Mouse (Mus musculus): ENCODE measurements around the gene Hbq1b. TPM values are rescaled to one million over a fixed set of nuclear protein-coding genes. Genes with fewer than 3 reads are reported as not detected.

The Hbq1b gene
- total and polyA plus RNA-seq, 2 experiments from 2014 or later: 0.71 to 5.5 TPM

- TF ChIP-seq CTCF (IDR thresholded peaks at IDR 0.05; ENCODE audit: low read depth): no peak
- Histone ChIP-seq H3K4me2 (ENCODE audit: low read depth) (no peak overlapping the region), H3K9me3 (ENCODE audit: low read length) (no peaks in the 10 kb centered on the region), H3K27me3 (ENCODE audit: insufficient read depth, low read length) (no peaks in the 10 kb centered on the region), H3K27ac (ENCODE audit: low read depth, low read length) (no peak overlapping the region), H3K36me3 (ENCODE audit: insufficient read depth) (peaks cover 40% of the 10 kb centered on the region), H3K9ac (no peak overlapping the region), H3K4me3 (ENCODE audit: low read depth, low read length) (no peak overlapping the region), H3K4me1 (ENCODE audit: insufficient read depth) (no peaks in the 10 kb centered on the region)
- DNase-seq: no peak
- 70% methylated on average over 3 of the region's 3 CpGs for WGBS
- no peak for ATAC-seq
These were observed 42.7 kb upstream of the Hbq1b start for GRCm38 (mm10) chr11:32244064-32244463.

DNA sequence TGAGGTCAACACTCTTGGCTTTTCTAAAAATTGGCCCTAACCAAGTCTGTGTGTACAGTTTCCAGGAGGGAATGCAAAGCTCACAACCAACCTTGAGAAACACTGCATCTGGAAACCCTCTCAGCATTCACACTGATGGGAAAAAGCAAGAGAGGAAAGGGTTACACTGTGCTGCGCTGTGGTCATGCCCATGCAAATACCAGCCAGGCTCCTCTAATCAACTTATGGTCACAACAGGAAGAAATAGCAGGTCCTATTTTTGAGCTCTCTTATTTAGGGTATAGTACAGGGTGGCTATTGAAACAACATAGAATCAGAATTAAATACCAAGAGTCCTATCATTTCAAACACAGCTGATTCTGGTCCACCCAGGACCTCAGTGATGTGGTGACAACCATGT lies 42.1 kb upstream of the Hbq1b start:
- H3K36me3 ChIP-seq (ENCODE audit: insufficient read depth): peaks cover 44% of the 10 kb centered on the region

DNA sequence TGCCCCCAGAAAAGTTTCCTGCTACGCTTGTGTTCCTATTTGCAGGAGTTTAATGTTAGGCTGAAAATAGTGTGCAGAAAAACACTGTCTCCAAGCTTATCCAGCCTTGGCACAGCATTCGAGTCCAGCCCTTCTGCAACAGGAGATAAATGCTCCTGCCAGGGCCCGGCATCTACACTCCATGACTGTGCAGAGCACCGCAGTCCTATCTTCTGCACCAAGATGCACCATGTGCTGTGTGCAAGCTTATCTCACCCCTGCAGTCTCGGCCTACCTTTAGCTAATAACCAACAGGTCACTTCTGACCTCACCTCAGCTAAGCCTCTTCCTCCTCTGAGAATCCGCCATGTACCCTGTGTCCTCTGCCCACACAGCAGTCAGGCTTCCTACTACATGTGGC lies 41.2 kb upstream of the Hbq1b start:
- 96% methylated on average over 6 of the region's 6 CpGs for WGBS

More for the DNA sequence above, 42.1 kb upstream of the Hbq1b start:
- H3K27me3 ChIP-seq (ENCODE audit: insufficient read depth, low read length): no peaks in the 10 kb centered on the region
- no peak for TF ChIP-seq CTCF (IDR thresholded peaks at IDR 0.05; ENCODE audit: low read depth)
- no peak overlapping the region for H3K27ac ChIP-seq (ENCODE audit: low read depth, low read length)
- H3K9me3 ChIP-seq (ENCODE audit: low read length): no peaks in the 10 kb centered on the region
- DNase-seq (no peak), ATAC-seq (no peak)
- H3K4me3 ChIP-seq (ENCODE audit: low read depth, low read length): no peak overlapping the region
- WGBS: 89% methylated on average over 1 of the region's 1 CpGs
- no peaks in the 10 kb centered on the region for H3K4me1 ChIP-seq (ENCODE audit: insufficient read depth)
- no peak overlapping the region for H3K9ac ChIP-seq
- H3K4me2 ChIP-seq (ENCODE audit: low read depth): no peak overlapping the region

GRCm38 (mm10) chr11:32247068-32247467 lies 39.7 kb upstream of the Hbq1b start:
- ATAC-seq (no peak), DNase-seq (no peak)
- Histone ChIP-seq H3K4me1 (ENCODE audit: insufficient read depth) (no peaks in the 10 kb centered on the region), H3K9ac (no peak overlapping the region), H3K4me2 (ENCODE audit: low read depth) (no peak overlapping the region), H3K36me3 (ENCODE audit: insufficient read depth) (peaks cover 59% of the 10 kb centered on the region), H3K27ac (ENCODE audit: low read depth, low read length) (no peak overlapping the region), H3K9me3 (ENCODE audit: low read length) (no peaks in the 10 kb centered on the region), H3K4me3 (ENCODE audit: low read depth, low read length) (no peak overlapping the region), H3K27me3 (ENCODE audit: insufficient read depth, low read length) (no peaks in the 10 kb centered on the region)
- TF ChIP-seq CTCF (IDR thresholded peaks at IDR 0.05; ENCODE audit: low read depth): peak; percentile 50

More for the DNA sequence above, 41.2 kb upstream of the Hbq1b start:
- H3K27ac ChIP-seq (ENCODE audit: low read depth, low read length): no peak overlapping the region
- H3K4me3 ChIP-seq (ENCODE audit: low read depth, low read length): no peak overlapping the region
- no peak for TF ChIP-seq CTCF (IDR thresholded peaks at IDR 0.05; ENCODE audit: low read depth)
- DNase-seq: no peak
- H3K9me3 ChIP-seq (ENCODE audit: low read length): no peaks in the 10 kb centered on the region
- peaks cover 52% of the 10 kb centered on the region for H3K36me3 ChIP-seq (ENCODE audit: insufficient read depth)
- ATAC-seq: no peak
- H3K9ac ChIP-seq: no peak overlapping the region
- H3K27me3 ChIP-seq (ENCODE audit: insufficient read depth, low read length): no peaks in the 10 kb centered on the region
- no peak overlapping the region for H3K4me2 ChIP-seq (ENCODE audit: low read depth)
- no peaks in the 10 kb centered on the region for H3K4me1 ChIP-seq (ENCODE audit: insufficient read depth)

DNA sequence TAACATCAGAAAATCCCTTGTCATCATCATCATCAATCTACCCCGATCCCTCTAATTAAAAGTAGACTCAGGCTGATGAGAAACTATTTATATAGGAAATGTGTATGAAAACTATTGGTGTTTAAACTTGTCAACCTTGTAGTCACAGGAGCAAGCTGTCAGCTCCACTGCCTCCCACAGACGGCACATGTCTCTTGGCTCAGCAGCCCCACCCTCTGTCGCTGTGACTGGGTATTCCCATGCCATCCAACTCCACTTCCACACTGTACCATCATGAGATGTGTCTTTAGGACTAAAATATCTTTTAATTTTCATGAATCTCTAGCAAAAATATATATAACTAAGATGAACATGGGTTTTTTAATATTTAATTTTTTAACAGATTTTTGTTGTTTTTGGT lies 38.4 kb upstream of the Hbq1b start:
- WGBS: 79% methylated on average over 3 of the region's 3 CpGs
- no peak overlapping the region for H3K4me3 ChIP-seq (ENCODE audit: low read depth, low read length)
- H3K4me2 ChIP-seq (ENCODE audit: low read depth): no peak overlapping the region
- H3K4me1 ChIP-seq (ENCODE audit: insufficient read depth): no peaks in the 10 kb centered on the region
- no peaks in the 10 kb centered on the region for H3K9me3 ChIP-seq (ENCODE audit: low read length)
- peaks cover 56% of the 10 kb centered on the region for H3K36me3 ChIP-seq (ENCODE audit: insufficient read depth)
- no peaks in the 10 kb centered on the region for H3K27me3 ChIP-seq (ENCODE audit: insufficient read depth, low read length)
- ATAC-seq (no peak), DNase-seq (no peak)
- no peak for TF ChIP-seq CTCF (IDR thresholded peaks at IDR 0.05; ENCODE audit: low read depth)
- no peak overlapping the region for H3K9ac ChIP-seq
- H3K27ac ChIP-seq (ENCODE audit: low read depth, low read length): no peak overlapping the region

DNA sequence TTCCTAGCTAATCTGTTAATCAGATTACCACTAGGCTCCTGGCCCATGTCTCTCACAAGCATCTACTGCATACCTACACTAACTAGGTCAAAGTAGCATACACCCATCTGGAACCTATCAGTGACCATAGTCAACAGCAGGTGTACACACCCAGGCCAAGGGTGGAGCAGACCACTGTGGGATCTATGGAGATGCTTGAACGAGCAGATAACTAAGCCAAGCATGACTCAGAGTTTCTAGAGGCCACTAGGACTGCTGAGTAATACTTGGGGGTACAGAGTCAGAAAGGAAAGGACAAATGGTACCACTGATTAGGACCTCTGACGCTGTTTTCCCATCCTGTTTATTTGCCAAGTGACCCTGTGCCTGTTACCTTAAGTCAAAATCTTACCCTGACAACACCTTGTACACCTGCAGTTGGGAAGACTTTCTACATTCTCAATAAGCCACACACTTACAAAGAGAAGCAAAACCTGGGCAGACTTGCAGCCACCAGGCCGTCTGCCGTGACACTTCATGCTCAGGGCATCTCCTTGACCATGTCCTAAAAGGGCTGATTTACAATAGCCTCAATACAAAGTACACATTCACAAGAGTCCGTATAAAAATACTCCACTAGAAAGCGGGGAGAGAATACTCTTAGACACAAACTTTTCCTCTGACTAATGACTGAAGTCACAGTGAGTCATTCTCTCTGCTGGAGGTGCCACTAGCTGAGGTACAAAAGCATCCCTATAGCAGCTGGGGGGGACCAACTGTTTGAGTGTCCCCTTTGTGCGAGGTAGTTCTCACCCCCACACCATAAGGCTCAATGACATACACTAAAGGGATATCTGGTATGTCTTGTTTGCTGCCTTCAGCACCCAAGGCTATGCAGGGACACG lies 35.6 kb upstream of the Hbq1b start:
- TF ChIP-seq CTCF (IDR thresholded peaks at IDR 0.05; ENCODE audit: low read depth): no peak
- Histone ChIP-seq H3K27me3 (ENCODE audit: insufficient read depth, low read length) (no peaks in the 10 kb centered on the region), H3K27ac (ENCODE audit: low read depth, low read length) (no peak overlapping the region), H3K4me2 (ENCODE audit: low read depth) (no peak overlapping the region), H3K36me3 (ENCODE audit: insufficient read depth) (peaks cover 57% of the 10 kb centered on the region), H3K9me3 (ENCODE audit: low read length) (no peaks in the 10 kb centered on the region), H3K4me1 (ENCODE audit: insufficient read depth) (no peaks in the 10 kb centered on the region), H3K4me3 (ENCODE audit: low read depth, low read length) (no peak overlapping the region), H3K9ac (no peak overlapping the region)
- 91% methylated on average over 8 of the region's 8 CpGs for WGBS
- ATAC-seq (no peak), DNase-seq (no peak)

GRCm38 (mm10) chr11:32253121-32253520 lies 33.6 kb upstream of the Hbq1b start:
- 96% methylated on average over 1 of the region's 1 CpGs for WGBS
- Histone ChIP-seq H3K4me1 (ENCODE audit: insufficient read depth) (no peaks in the 10 kb centered on the region), H3K4me3 (ENCODE audit: low read depth, low read length) (no peak overlapping the region), H3K27ac (ENCODE audit: low read depth, low read length) (no peak overlapping the region), H3K4me2 (ENCODE audit: low read depth) (no peak overlapping the region), H3K36me3 (ENCODE audit: insufficient read depth) (peaks cover 38% of the 10 kb centered on the region), H3K9me3 (ENCODE audit: low read length) (no peaks in the 10 kb centered on the region), H3K27me3 (ENCODE audit: insufficient read depth, low read length) (no peaks in the 10 kb centered on the region), H3K9ac (no peak overlapping the region)
- no peak for TF ChIP-seq CTCF (IDR thresholded peaks at IDR 0.05; ENCODE audit: low read depth)
- no peak for DNase-seq
- no peak for ATAC-seq

All from forebrain, postnatal 0 days (tissue).